Mouse (Mus musculus) fat pad, adult 2 months (tissue): ENCODE measurements around the gene Tpm4.

Experiments
- DNase-seq: peaks from one replicate; pipeline ENCODE4 v3.0.0-alpha.2; 2011; ENCODE audit warnings: low read depth, low spot score; ENCODE audit errors: extremely low read depth

The Tpm4 gene

GRCm38 (mm10) chr8:72189417-72190214, 54.8 kb downstream of the Tpm4 start, which contains the start of gene Hsh2d:
Hsh2d (plus strand) TSS chr8:72189638.
- DNase-seq, result no peak

- no peak for DNase-seq
Observed at GRCm38 (mm10) chr8:72190215-72190539, 55.4 kb downstream of the Tpm4 start.

GRCm38 (mm10) chr8:72192065-72192464, 57.3 kb downstream of the Tpm4 start:
- no peak for DNase-seq

GRCm38 (mm10) chr8:72197997-72198396, 63.2 kb downstream of the Tpm4 start:
- no peak for DNase-seq
